Mouse (Mus musculus) gastrocnemius, postnatal 4 days (tissue): ENCODE data around the gene Ccr5. TPM values are rescaled to one million over a fixed set of nuclear protein-coding genes. Genes with fewer than 3 reads are reported as not detected.

Experiments used
- DNase-seq, 2 experiments: peaks; one replicate each; pipeline ENCODE4 v3.0.0; 2021 to 2022; ENCODE audit warnings: low spot score in 2 of 2, mixed read lengths in 2 of 2
- total RNA-seq, 2 experiments: library from RNA; stranded (reverse); gene quantifications; 2 replicates each; pipeline ENCODE4 v1.2.3; 2021

Ccr5 gene
- total RNA-seq, 2 experiments from 2014 or later, result 0.08 to 0.12 TPM

DNA sequence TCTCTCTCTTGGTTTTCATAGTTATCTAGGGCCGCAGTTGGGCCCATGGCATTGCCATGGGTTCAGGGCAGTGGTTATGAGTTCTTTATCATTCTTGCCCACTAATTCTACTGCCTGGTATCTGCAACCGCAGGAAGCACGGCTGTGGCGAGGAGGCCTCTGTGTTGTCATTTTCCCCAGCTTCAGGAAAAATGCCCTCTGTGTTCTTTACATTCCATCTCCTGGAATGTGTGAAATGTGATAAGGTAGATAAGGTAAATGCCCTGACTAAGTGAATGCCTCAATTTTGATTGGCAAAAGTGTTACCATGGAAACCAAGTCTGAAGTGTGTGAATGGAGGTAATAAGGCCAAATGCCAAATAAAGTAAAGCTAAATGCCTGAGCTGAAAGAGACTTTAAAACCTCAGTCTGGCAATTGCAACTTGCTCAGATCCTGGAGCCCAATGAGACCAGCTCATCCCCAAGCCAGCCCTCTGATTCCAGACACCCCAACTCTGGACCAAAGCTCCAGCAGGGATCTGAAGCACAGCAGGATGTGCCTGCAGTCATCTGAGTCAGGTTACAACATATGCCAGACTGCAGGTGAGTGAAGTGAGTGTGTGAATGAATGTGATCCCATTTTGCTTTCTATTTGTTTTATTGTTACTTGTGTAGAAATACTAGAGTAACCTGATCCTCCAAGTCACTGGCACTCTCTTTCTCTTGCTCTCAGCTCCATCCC, 16.9 kb downstream of the Ccr5 start:
- DNase-seq, result no peak

DNA sequence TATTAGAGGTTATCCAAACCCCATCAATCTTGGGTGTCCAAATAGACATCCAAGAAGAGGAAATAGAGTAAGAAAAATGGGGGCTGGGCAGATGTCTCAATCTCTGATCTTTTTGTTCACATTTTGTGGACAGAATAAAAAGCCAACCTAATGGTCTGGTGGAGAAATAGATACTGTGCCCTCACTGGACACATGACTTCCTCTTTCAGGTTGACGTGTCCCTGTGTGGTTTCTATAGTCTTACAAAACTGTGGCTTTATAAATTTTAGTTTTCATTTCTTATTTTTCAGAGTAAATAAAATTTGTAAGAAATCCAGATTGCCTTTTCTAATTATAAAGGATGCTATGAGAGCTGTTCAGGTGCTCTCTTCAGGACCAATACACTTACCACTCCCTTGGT, 22.3 kb downstream of the Ccr5 start:
- DNase-seq, result no peak

DNA sequence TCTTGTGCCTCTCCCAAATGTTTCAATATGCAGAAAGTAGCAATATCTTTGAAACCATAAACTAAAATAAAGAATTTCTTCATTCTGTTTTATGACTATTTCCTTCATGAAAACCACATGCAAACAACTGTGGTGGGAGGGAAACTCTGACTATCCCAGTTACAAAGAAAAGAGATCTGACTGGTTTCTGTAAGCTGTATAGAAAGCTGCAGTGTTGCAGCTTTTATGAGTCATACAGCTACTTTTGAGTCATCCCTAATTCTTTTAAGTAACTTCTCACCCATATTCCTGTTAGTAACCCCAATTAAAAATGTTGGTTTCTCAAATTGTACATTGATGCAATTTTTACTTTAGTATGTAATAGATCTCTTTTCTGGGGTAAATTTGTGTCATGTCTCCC, 25.0 kb downstream of the Ccr5 start:
- DNase-seq, result no peak

Other genes starting within 250 kb of the Ccr5 start
- 1 to 10 TPM; 3.7 to 4.2 TPM for gene Ccr1, start 152.9 kb upstream of the Ccr5 start, total RNA-seq
- not detected for gene Ccr1l1, start 143.1 kb upstream of the Ccr5 start, total RNA-seq
- gene Ccr3, start 99.6 kb upstream of the Ccr5 start, total RNA-seq, result not detected
- gene Ccr2, start 19.6 kb upstream of the Ccr5 start, total RNA-seq, result 1 to 10 TPM in 1 of 2 experiments, under 1 TPM in 1; 0.98 to 1.2 TPM
- 10 to 100 TPM; 13.2 to 14.6 TPM for gene 2010315B03Rik, start 191.2 kb downstream of the Ccr5 start, total RNA-seq